Comparison of ENCODE assay signal across 8 mouse cellular contexts in the genomic region with DNA sequence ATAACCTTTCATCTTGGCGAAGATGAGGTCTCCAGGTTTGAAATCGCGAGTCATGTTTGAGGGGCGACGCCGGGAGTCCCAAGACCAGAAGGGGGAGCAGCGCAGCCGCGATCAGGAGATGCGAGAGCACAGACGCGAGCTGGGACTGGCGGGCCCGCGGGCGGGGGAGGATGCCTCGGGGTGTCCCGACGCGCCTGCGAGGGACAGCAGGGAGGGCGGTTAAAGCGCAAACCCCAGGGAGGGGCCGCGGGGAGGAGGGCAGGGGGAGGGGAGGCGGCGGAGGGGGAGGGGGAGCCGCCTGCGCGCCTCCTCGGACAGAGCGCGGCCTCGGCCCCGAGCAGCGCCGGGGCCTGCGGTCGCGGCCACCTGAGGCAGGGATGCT. TPM values are rescaled to one million over a fixed set of nuclear protein-coding genes. Genes with fewer than 3 reads are reported as not detected.
DNase-seq lines count a peak whose midpoint lies in the region; ATAC-seq lines count a peak whose summit lies in the region.

No protein-coding gene starts in this region.

- H3K9me3 ChIP-seq in embryonic facial prominence, embryonic 14.5 days (ENCODE audit: control insufficient read depth, low read length), result no peaks in the 10 kb centered on the region
- no peaks in the 10 kb centered on the region for H3K9me3 ChIP-seq in kidney, embryonic 14.5 days (ENCODE audit: control insufficient read depth, low read length)
- no peaks in the 10 kb centered on the region for H3K9me3 ChIP-seq in limb, embryonic 15.5 days

- peaks cover 35% of the 10 kb centered on the region for H3K36me3 ChIP-seq in embryonic facial prominence, embryonic 14.5 days (ENCODE audit: control insufficient read depth, insufficient read depth, low read length)
- peaks cover 34% of the 10 kb centered on the region for H3K36me3 ChIP-seq in kidney, embryonic 14.5 days (ENCODE audit: control insufficient read depth, insufficient read depth, low read length)
- H3K36me3 ChIP-seq in limb, embryonic 15.5 days, result peaks cover 18% of the 10 kb centered on the region

- peak overlapping the region; percentile 84 for H3K4me2 ChIP-seq in embryonic facial prominence, embryonic 14.5 days (ENCODE audit: low read depth, low read length)
- peak overlapping the region; percentile 67 for H3K4me2 ChIP-seq in kidney, embryonic 14.5 days (replicated peaks; ENCODE audit: low read depth, low read length)
- peak overlapping the region; percentile 79 for H3K4me2 ChIP-seq in limb, embryonic 15.5 days

- peak overlapping the region; percentile 99 for H3K27ac ChIP-seq in embryonic facial prominence, embryonic 14.5 days (replicated peaks; ENCODE audit: low read depth, low read length)
- H3K27ac ChIP-seq in kidney, embryonic 14.5 days (ENCODE audit: low read depth, low read length), result peak overlapping the region; percentile 94
- peak overlapping the region; percentile 97 for H3K27ac ChIP-seq in limb, embryonic 15.5 days

- peak; percentile 86 for DNase-seq in 3T3-L1 (ENCODE audit: low read depth, low spot score)
- DNase-seq in adrenal gland, postnatal 4 days (ENCODE audit: low spot score in 2 of 2), result peak; percentile 50 to 73
- DNase-seq in embryonic facial prominence, embryonic 14.5 days (ENCODE audit: low spot score), result peak; percentile 96
- DNase-seq in heart, adult 9 months (ENCODE audit: low spot score in 2 of 2), result peak; percentile 73 to 75
- DNase-seq in monocyte, adult 2 months (ENCODE audit: low read depth in 1 of 2, low spot score in 2 of 2), result peak; percentile 36 to 48
- peak; percentile 88 to 90 for DNase-seq in spleen, postnatal 36 days (ENCODE audit: low spot score in 2 of 2)

- peak overlapping the region; percentile 97 for H3K4me3 ChIP-seq in embryonic facial prominence, embryonic 14.5 days (ENCODE audit: low read depth, low read length)
- H3K4me3 ChIP-seq in kidney, embryonic 14.5 days (ENCODE audit: low read length), result peak overlapping the region; percentile 93
- H3K4me3 ChIP-seq in limb, embryonic 15.5 days, result peak overlapping the region; percentile 92

- H3K9ac ChIP-seq in embryonic facial prominence, embryonic 14.5 days (ENCODE audit: low read depth, low read length), result peak overlapping the region; percentile 89
- peak overlapping the region; percentile 92 for H3K9ac ChIP-seq in kidney, embryonic 14.5 days (ENCODE audit: low read depth, low read length)
- H3K9ac ChIP-seq in limb, embryonic 15.5 days, result peak overlapping the region; percentile 85

- peak; percentile 75 for ATAC-seq in embryonic facial prominence, embryonic 14.5 days (ENCODE audit: low read depth)
- peak; percentile 86 for ATAC-seq in kidney, embryonic 14.5 days (ENCODE audit: low FRiP score, low TSS enrichment)
- ATAC-seq in limb, embryonic 15.5 days (ENCODE audit: insufficient number of reproducible peaks, low FRiP score, low TSS enrichment, low read depth), result peak; percentile 72

- no peaks in the 10 kb centered on the region for H3K27me3 ChIP-seq in embryonic facial prominence, embryonic 14.5 days (replicated peaks; ENCODE audit: control insufficient read depth, insufficient read depth, low read length)
- H3K27me3 ChIP-seq in kidney, embryonic 14.5 days (ENCODE audit: control insufficient read depth, insufficient read depth, low read length), result no peaks in the 10 kb centered on the region
- H3K27me3 ChIP-seq in limb, embryonic 15.5 days, result no peaks in the 10 kb centered on the region

- H3K4me1 ChIP-seq in embryonic facial prominence, embryonic 14.5 days (ENCODE audit: control insufficient read depth, insufficient read depth, low read length), result peaks cover 11% of the 10 kb centered on the region; the same call in 1 of the 2 replicates
- peaks cover 9% of the 10 kb centered on the region for H3K4me1 ChIP-seq in kidney, embryonic 14.5 days (ENCODE audit: control insufficient read depth, insufficient read depth, low read length)
- peaks cover 11% of the 10 kb centered on the region for H3K4me1 ChIP-seq in limb, embryonic 15.5 days

- WGBS in embryonic facial prominence, embryonic 14.5 days, result 0% methylated on average over 12 of the region's 40 CpGs
- WGBS in kidney, embryonic 14.5 days, result 0% methylated on average over 15 of the region's 40 CpGs
- WGBS in limb, embryonic 15.5 days, result 0% methylated on average over 22 of the region's 40 CpGs

RNA-seq across cellular contexts. Expression of a gene that starts 0.5 kb away (rescaled TPM):
- total RNA-seq in adrenal gland, postnatal 4 days (2021), result 10 to 100 TPM; 79.9 to 95.3 TPM
- 146 and 157 TPM in 2 replicates for polyA plus RNA-seq in embryonic facial prominence, embryonic 14.5 days (2014; fragmentation: Nextera tagmentation; extraction: Ambion mirVana)
- polyA plus RNA-seq in kidney, embryonic 14.5 days (2014; fragmentation: Nextera tagmentation; extraction: Ambion mirVana), result 202 and 215 TPM in 2 replicates
- 73.9 and 96.7 TPM in 2 replicates for polyA plus RNA-seq in limb, embryonic 15.5 days (2015; fragmentation: Nextera tagmentation; extraction: Ambion mirVana)

RNA-seq across cellular contexts. Expression of a gene that starts 39.6 kb away (rescaled TPM):
- 1 to 10 TPM; 3.3 to 3.5 TPM for total RNA-seq in adrenal gland, postnatal 4 days (2021)
- polyA plus RNA-seq in embryonic facial prominence, embryonic 14.5 days (2014; fragmentation: Nextera tagmentation; extraction: Ambion mirVana), result 3.7 and 4.0 TPM in 2 replicates
- polyA plus RNA-seq in kidney, embryonic 14.5 days (2014; fragmentation: Nextera tagmentation; extraction: Ambion mirVana), result 2.9 and 3.9 TPM in 2 replicates
- 3.4 and 4.0 TPM in 2 replicates for polyA plus RNA-seq in limb, embryonic 15.5 days (2015; fragmentation: Nextera tagmentation; extraction: Ambion mirVana)

Comparison
In these comparisons a context has a peak if more than half of its experiments do, and no peak if none do; other contexts are left out.
1. Peak in every context shown above with its lines: DNase-seq, ATAC-seq, H3K4me3 ChIP-seq and H3K27ac ChIP-seq.
2. DNase-seq: peak in every context shown above with its lines; median percentile 96 in embryonic facial prominence, embryonic 14.5 days; 89 in spleen, postnatal 36 days; 86 in 3T3-L1; 74 in heart, adult 9 months; 62 in adrenal gland, postnatal 4 days; 42 in monocyte, adult 2 months.